Mouse (Mus musculus): ENCODE data around the gene Alg1.

Alg1 gene

GRCm38 (mm10) chr16:5242355-5242754 is 8.9 kb downstream of the Alg1 start:
- no peak for DNase-seq (ENCODE audit: low spot score in 2 of 2)

- DNase-seq (ENCODE audit: low spot score in 2 of 2) = no peak
Measured at GRCm38 (mm10) chr16:5242882-5243281, 9.5 kb downstream of the Alg1 start.

- DNase-seq (ENCODE audit: low spot score in 2 of 2) = peak; percentile 36 to 72
Measured at GRCm38 (mm10) chr16:5244411-5244810, 11.0 kb downstream of the Alg1 start.

- DNase-seq (ENCODE audit: low spot score in 2 of 2) = no peak
Measured at GRCm38 (mm10) chr16:5250891-5251290, 17.5 kb downstream of the Alg1 start.

GRCm38 (mm10) chr16:5252260-5252659 is 18.8 kb downstream of the Alg1 start:
- DNase-seq (ENCODE audit: low spot score in 2 of 2) = no peak

GRCm38 (mm10) chr16:5254346-5255025 is 21.1 kb downstream of the Alg1 start:
- peak; percentile 77 for DNase-seq (ENCODE audit: low spot score in 2 of 2)

- DNase-seq (ENCODE audit: low spot score in 2 of 2) = no peak
Measured at GRCm38 (mm10) chr16:5255081-5255740, 21.8 kb downstream of the Alg1 start.

GRCm38 (mm10) chr16:5255779-5256496 is 22.5 kb downstream of the Alg1 start, which contains the start of gene Eef2kmt:
TSS of gene Eef2kmt (minus strand) at chr16:5255983.
- peak; percentile 99 for DNase-seq (ENCODE audit: low spot score in 2 of 2)

GRCm38 (mm10) chr16:5263156-5263555 is 29.7 kb downstream of the Alg1 start:
- DNase-seq (ENCODE audit: low spot score in 2 of 2) = no peak

- DNase-seq (ENCODE audit: low spot score in 2 of 2) = no peak
Measured at GRCm38 (mm10) chr16:5263926-5264325, 30.5 kb downstream of the Alg1 start.

GRCm38 (mm10) chr16:5271411-5272035 is 38.1 kb downstream of the Alg1 start:
- DNase-seq (ENCODE audit: low spot score in 2 of 2) = peak; percentile 7 to 57

- peak in 1 of 2 experiments; percentile 17 for DNase-seq (ENCODE audit: low spot score in 2 of 2)
Measured at GRCm38 (mm10) chr16:5272371-5272770, 39.0 kb downstream of the Alg1 start.

- DNase-seq (ENCODE audit: low spot score in 2 of 2) = no peak
Measured at GRCm38 (mm10) chr16:5279571-5280222, 46.3 kb downstream of the Alg1 start.

GRCm38 (mm10) chr16:5282686-5283085 is 49.3 kb downstream of the Alg1 start:
- no peak for DNase-seq (ENCODE audit: low spot score in 2 of 2)

- DNase-seq (ENCODE audit: low spot score in 2 of 2) = no peak
Measured at GRCm38 (mm10) chr16:5285376-5285775, 52.0 kb downstream of the Alg1 start.
